Mouse (Mus musculus): ENCODE data around the gene Clcn3. TPM values are rescaled to one million over a fixed set of nuclear protein-coding genes. Genes with fewer than 3 reads are reported as not detected.
A peak's percentile ranks its signal among the peaks of the same experiment; 100 is the strongest.

Gene Clcn3
- polyA plus RNA-seq, 1 experiment from 2014 or later, result 39.4 TPM

DNA sequence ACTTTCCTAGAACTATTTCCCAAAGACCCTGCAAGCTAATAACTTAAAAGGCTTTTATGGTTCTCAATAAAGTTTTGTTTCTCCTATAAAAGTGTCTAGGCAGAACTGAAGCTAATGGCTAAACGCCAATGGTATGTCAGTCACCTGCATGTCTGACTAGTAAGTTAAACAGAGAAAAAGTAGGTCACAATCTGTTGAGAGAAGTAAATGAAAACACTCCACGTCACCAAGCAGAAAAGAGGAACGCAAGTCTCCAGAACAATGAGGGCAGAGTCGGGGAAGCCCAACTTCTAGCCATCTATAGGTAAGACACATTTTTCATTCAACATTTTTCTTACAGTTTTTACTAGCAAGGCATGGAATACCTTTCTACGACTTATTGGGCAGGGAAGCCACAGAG lies 4.6 kb downstream of the Clcn3 start:
- no peak for ATAC-seq (ENCODE audit: low read depth)
- Histone ChIP-seq H3K4me3 (ENCODE audit: low read depth, low read length) (peak overlapping the region; percentile 28), H3K9me3 (replicated peaks; ENCODE audit: control insufficient read depth, low read length) (no peaks in the 10 kb centered on the region), H3K36me3 (ENCODE audit: control insufficient read depth, insufficient read depth) (no peaks in the 10 kb centered on the region), H3K27me3 (ENCODE audit: control insufficient read depth, insufficient read depth, low read depth, low read length) (no peaks in the 10 kb centered on the region), H3K4me2 (ENCODE audit: low read depth, low read length) (peak overlapping the region; percentile 38), H3K9ac (ENCODE audit: low read depth, low read length) (peak overlapping the region; percentile 37), H3K27ac (ENCODE audit: low read length) (peak overlapping the region; percentile 67), H3K4me1 (ENCODE audit: control insufficient read depth, low read depth, low read length) (peaks cover 38% of the 10 kb centered on the region)
- 64% methylated on average over 5 of the region's 5 CpGs for WGBS (ENCODE audit: insufficient replicate concordance)

DNA sequence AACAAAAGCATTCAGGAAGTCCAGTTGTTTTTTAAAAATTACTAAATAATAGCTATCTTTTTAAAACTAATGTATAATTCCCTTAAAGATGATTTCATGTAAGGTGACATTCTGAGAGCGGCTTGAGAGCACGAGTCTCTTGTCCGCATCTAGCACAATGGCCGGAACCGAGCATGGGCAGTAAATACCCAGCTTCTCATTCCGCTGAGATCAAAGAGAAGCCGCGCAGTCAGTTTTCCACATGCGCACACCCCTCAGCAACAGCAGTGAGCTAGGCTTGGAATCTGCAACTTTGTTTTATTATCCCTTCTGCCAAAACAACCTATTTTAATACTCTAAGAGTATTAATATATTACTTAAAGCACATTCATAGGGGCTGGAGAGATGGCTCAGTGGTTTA lies 6.3 kb downstream of the Clcn3 start:
- H3K4me3 ChIP-seq (ENCODE audit: low read depth, low read length), result no peak overlapping the region
- ATAC-seq (ENCODE audit: low read depth), result no peak
- H3K9me3 ChIP-seq (replicated peaks; ENCODE audit: control insufficient read depth, low read length), result no peaks in the 10 kb centered on the region
- no peak overlapping the region for H3K27ac ChIP-seq (ENCODE audit: low read length)
- H3K4me1 ChIP-seq (ENCODE audit: control insufficient read depth, low read depth, low read length), result peaks cover 54% of the 10 kb centered on the region
- H3K9ac ChIP-seq (ENCODE audit: low read depth, low read length), result no peak overlapping the region
- no peaks in the 10 kb centered on the region for H3K36me3 ChIP-seq (ENCODE audit: control insufficient read depth, insufficient read depth)
- 83% methylated on average over 9 of the region's 9 CpGs for WGBS (ENCODE audit: insufficient replicate concordance)
- H3K27me3 ChIP-seq (ENCODE audit: control insufficient read depth, insufficient read depth, low read depth, low read length), result no peaks in the 10 kb centered on the region
- 0 out of 2 replicates have a peak overlapping the region, but pooled peaks have one; percentile 62 for H3K4me2 ChIP-seq (ENCODE audit: low read depth, low read length)

DNA sequence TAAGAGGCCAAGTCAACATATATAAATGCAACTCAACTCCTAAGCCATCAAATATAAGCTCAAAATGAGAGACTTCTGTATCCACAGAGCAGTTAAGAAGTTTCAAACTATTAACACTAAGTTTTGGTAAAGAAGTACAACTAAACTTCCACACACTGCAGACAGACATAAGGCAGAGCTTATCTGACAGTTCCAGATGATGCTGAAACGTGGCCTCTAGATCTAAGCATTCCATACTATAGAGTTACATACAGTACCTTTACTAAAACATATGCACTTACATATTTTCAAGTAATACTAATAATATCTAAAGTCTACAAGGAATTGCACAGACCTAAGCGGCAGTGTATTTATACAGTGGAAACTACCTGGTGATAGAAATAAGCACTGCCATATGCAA lies 8.3 kb downstream of the Clcn3 start:
- WGBS (ENCODE audit: insufficient replicate concordance), result 27% methylated on average over 2 of the region's 2 CpGs
- Histone ChIP-seq H3K27me3 (ENCODE audit: control insufficient read depth, insufficient read depth, low read depth, low read length) (no peaks in the 10 kb centered on the region), H3K4me2 (ENCODE audit: low read depth, low read length) (peak overlapping the region; percentile 61), H3K4me1 (ENCODE audit: control insufficient read depth, low read depth, low read length) (peaks cover 54% of the 10 kb centered on the region), H3K9me3 (replicated peaks; ENCODE audit: control insufficient read depth, low read length) (no peaks in the 10 kb centered on the region), H3K9ac (ENCODE audit: low read depth, low read length) (peak overlapping the region; percentile 30), H3K36me3 (ENCODE audit: control insufficient read depth, insufficient read depth) (no peaks in the 10 kb centered on the region), H3K27ac (ENCODE audit: low read length) (peak overlapping the region; percentile 76), H3K4me3 (ENCODE audit: low read depth, low read length) (no peak overlapping the region)
- peak; percentile 83 for ATAC-seq (ENCODE audit: low read depth)

DNA sequence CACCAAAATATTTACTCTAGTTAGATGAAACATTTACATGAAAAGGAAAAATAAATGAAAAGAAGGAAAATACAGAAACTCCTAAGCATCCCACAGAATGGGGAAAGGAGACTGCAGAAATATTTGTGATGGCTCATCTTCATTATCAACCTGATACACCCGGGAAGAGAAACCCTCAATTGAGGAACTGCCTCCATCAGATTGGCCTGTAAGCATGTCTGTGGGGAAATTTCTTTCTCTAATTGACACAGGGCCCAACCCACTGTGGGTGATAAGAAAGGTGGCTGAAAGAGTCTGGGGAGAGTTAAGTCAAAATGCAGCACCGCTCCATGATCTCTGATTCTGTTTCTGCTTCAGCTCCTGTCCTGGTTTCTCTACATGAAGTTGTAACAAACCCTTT lies 9.7 kb downstream of the Clcn3 start:
- Histone ChIP-seq H3K27me3 (ENCODE audit: control insufficient read depth, insufficient read depth, low read depth, low read length) (no peaks in the 10 kb centered on the region), H3K4me3 (ENCODE audit: low read depth, low read length) (peak overlapping the region; percentile 39), H3K4me1 (ENCODE audit: control insufficient read depth, low read depth, low read length) (peaks cover 54% of the 10 kb centered on the region), H3K9me3 (replicated peaks; ENCODE audit: control insufficient read depth, low read length) (no peaks in the 10 kb centered on the region), H3K27ac (ENCODE audit: low read length) (peak overlapping the region; percentile 91), H3K36me3 (ENCODE audit: control insufficient read depth, insufficient read depth) (no peaks in the 10 kb centered on the region), H3K9ac (ENCODE audit: low read depth, low read length) (peak overlapping the region; percentile 48), H3K4me2 (ENCODE audit: low read depth, low read length) (peak overlapping the region; percentile 61)
- WGBS (ENCODE audit: insufficient replicate concordance), result 18% methylated on average over 2 of the region's 2 CpGs
- ATAC-seq (ENCODE audit: low read depth), result peak; percentile 85

DNA sequence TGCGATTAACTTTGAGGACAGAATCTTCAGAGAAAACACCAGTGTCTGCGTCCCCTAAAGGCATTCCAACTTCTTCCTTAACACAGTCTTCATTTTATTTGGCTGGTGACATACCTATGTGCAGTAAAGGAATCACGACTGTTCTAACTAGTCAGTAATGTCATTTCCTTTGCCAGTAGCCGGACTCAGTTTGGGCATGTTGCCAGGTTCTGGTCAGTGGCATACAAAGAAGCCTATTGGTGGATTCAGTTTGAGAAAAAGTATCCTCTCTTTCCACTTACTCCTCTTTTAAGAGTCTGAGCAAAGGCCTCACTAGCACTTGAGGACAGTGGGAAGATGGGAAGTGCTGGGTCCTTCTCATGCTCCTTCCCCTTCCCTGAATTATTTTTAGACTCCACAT lies 11.3 kb downstream of the Clcn3 start:
- Histone ChIP-seq H3K4me1 (ENCODE audit: control insufficient read depth, low read depth, low read length) (peaks cover 58% of the 10 kb centered on the region), H3K9me3 (replicated peaks; ENCODE audit: control insufficient read depth, low read length) (no peaks in the 10 kb centered on the region), H3K27ac (ENCODE audit: low read length) (no peak overlapping the region), H3K4me3 (ENCODE audit: low read depth, low read length) (no peak overlapping the region), H3K27me3 (ENCODE audit: control insufficient read depth, insufficient read depth, low read depth, low read length) (no peaks in the 10 kb centered on the region), H3K9ac (ENCODE audit: low read depth, low read length) (peak overlapping the region; percentile 6; the same call in 1 of the 2 replicates), H3K36me3 (ENCODE audit: control insufficient read depth, insufficient read depth) (no peaks in the 10 kb centered on the region), H3K4me2 (ENCODE audit: low read depth, low read length) (0 out of 2 replicates have a peak overlapping the region, but pooled peaks have one; percentile 4)
- ATAC-seq (ENCODE audit: low read depth), result no peak
- WGBS (ENCODE audit: insufficient replicate concordance), result 68% methylated on average over 4 of the region's 4 CpGs

DNA sequence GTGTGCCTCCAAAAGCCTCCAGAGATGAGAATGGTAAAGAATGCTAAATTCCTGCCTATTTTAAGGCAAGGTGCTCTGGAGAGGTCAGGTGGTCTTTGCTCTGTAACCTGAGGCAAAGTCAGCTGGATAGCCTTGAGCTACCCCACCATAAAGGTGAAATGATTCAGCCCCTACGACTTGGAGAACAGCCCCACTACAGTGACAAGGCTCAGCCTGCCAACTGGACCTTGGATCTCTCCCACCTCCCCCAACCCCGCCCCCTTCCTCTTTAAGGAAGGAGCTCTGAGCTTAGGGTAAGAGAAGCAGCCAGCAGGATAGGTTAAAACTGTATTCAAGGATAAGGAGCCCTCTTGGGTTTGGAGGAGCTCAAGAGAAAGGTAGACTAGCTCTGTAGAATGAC lies 14.0 kb downstream of the Clcn3 start:
- 30% methylated on average over 2 of the region's 2 CpGs for WGBS (ENCODE audit: insufficient replicate concordance)
- no peaks in the 10 kb centered on the region for H3K9me3 ChIP-seq (replicated peaks; ENCODE audit: control insufficient read depth, low read length)
- peak; percentile 35; the same call in 1 of the 2 replicates for ATAC-seq (ENCODE audit: low read depth)
- H3K27me3 ChIP-seq (ENCODE audit: control insufficient read depth, insufficient read depth, low read depth, low read length), result no peaks in the 10 kb centered on the region
- H3K4me3 ChIP-seq (ENCODE audit: low read depth, low read length), result no peak overlapping the region
- H3K9ac ChIP-seq (ENCODE audit: low read depth, low read length), result peak overlapping the region; percentile 9
- H3K36me3 ChIP-seq (ENCODE audit: control insufficient read depth, insufficient read depth), result no peaks in the 10 kb centered on the region
- H3K4me1 ChIP-seq (ENCODE audit: control insufficient read depth, low read depth, low read length), result peaks cover 60% of the 10 kb centered on the region
- H3K27ac ChIP-seq (ENCODE audit: low read length), result peak overlapping the region; percentile 78
- peak overlapping the region; percentile 52 for H3K4me2 ChIP-seq (ENCODE audit: low read depth, low read length)

DNA sequence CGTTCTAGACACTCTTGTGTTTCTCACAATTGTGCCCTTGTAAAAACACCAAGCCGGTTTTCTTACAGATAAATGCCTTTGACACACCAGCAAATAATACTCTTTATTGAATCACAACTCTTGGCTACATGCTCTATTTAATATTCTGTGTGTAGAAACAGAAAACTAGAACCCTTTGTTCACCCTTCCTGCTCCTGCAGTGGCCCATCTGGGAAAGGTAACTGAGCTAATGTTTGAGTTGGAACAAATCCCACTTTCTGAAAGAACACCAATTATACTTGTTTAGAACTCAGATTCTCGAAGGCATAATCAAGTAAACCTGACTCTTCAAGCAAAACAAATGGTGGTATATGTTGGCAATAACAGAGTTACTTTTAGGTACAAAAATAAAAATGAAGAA lies 17.4 kb downstream of the Clcn3 start:
- WGBS (ENCODE audit: insufficient replicate concordance), result 54% methylated on average over 3 of the region's 3 CpGs
- H3K9me3 ChIP-seq (replicated peaks; ENCODE audit: control insufficient read depth, low read length), result no peaks in the 10 kb centered on the region
- ATAC-seq (ENCODE audit: low read depth), result no peak
- H3K4me2 ChIP-seq (ENCODE audit: low read depth, low read length), result no peak overlapping the region
- H3K4me3 ChIP-seq (ENCODE audit: low read depth, low read length), result no peak overlapping the region
- no peak overlapping the region for H3K9ac ChIP-seq (ENCODE audit: low read depth, low read length)
- 0 out of 2 replicates have a peak overlapping the region, but pooled peaks have one; percentile 42 for H3K27ac ChIP-seq (ENCODE audit: low read length)
- peaks cover 39% of the 10 kb centered on the region for H3K4me1 ChIP-seq (ENCODE audit: control insufficient read depth, low read depth, low read length)
- no peaks in the 10 kb centered on the region for H3K36me3 ChIP-seq (ENCODE audit: control insufficient read depth, insufficient read depth)
- H3K27me3 ChIP-seq (ENCODE audit: control insufficient read depth, insufficient read depth, low read depth, low read length), result no peaks in the 10 kb centered on the region

DNA sequence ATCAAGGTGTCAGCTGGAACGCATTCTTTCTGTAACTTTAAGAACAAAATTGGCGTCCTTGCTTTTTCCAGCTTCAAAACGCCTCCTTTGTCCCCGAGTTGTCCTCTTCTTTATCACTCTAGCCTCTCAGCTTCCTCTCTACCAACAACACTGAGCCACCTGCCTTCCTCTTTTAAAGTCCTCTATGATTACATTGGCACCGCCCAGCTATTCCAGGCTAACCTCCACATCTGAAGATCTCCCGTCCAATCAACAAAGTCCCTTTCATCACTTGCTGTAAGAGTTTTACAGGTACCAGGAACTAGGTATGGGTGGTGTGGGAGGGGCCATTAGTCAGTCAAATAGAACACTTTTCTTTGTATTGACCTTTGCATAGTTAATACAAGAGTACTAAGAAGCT lies 17.8 kb downstream of the Clcn3 start:
- peaks cover 39% of the 10 kb centered on the region for H3K4me1 ChIP-seq (ENCODE audit: control insufficient read depth, low read depth, low read length)
- H3K9ac ChIP-seq (ENCODE audit: low read depth, low read length), result no peak overlapping the region
- H3K4me2 ChIP-seq (ENCODE audit: low read depth, low read length), result no peak overlapping the region; the same call in 1 of the 2 replicates
- WGBS (ENCODE audit: insufficient replicate concordance), result 24% methylated on average over 6 of the region's 6 CpGs
- no peaks in the 10 kb centered on the region for H3K36me3 ChIP-seq (ENCODE audit: control insufficient read depth, insufficient read depth)
- no peak overlapping the region for H3K4me3 ChIP-seq (ENCODE audit: low read depth, low read length)
- peak overlapping the region; percentile 42; the same call in 1 of the 2 replicates for H3K27ac ChIP-seq (ENCODE audit: low read length)
- no peak for ATAC-seq (ENCODE audit: low read depth)
- no peaks in the 10 kb centered on the region for H3K27me3 ChIP-seq (ENCODE audit: control insufficient read depth, insufficient read depth, low read depth, low read length)
- no peaks in the 10 kb centered on the region for H3K9me3 ChIP-seq (replicated peaks; ENCODE audit: control insufficient read depth, low read length)

DNA sequence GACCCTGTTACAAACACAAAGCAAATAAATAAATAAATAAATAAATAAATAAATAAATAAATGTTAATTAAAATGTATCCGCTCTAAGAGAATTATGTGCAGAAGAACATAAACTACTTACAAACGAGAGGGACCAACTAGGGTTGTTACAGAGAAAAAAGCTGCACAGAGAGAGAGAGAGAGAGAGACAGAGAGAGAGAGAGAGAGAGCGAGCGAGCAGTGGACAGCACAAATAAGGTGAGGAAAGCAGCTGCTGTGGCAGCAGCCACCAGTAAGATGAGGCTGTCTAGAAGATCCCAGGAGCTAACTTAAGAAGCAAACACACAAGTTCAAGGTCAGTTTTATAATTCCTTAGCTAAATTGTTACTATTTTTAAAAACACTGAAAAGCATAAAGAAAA lies 18.6 kb downstream of the Clcn3 start:
- no peak overlapping the region for H3K4me2 ChIP-seq (ENCODE audit: low read depth, low read length)
- peaks cover 38% of the 10 kb centered on the region for H3K4me1 ChIP-seq (ENCODE audit: control insufficient read depth, low read depth, low read length)
- no peak overlapping the region for H3K9ac ChIP-seq (ENCODE audit: low read depth, low read length)
- no peaks in the 10 kb centered on the region for H3K9me3 ChIP-seq (replicated peaks; ENCODE audit: control insufficient read depth, low read length)
- ATAC-seq (ENCODE audit: low read depth), result no peak
- WGBS (ENCODE audit: insufficient replicate concordance), result 73% methylated on average over 4 of the region's 4 CpGs
- H3K27me3 ChIP-seq (ENCODE audit: control insufficient read depth, insufficient read depth, low read depth, low read length), result no peaks in the 10 kb centered on the region
- H3K4me3 ChIP-seq (ENCODE audit: low read depth, low read length), result no peak overlapping the region
- H3K27ac ChIP-seq (ENCODE audit: low read length), result no peak overlapping the region
- H3K36me3 ChIP-seq (ENCODE audit: control insufficient read depth, insufficient read depth), result no peaks in the 10 kb centered on the region

Measured in liver, embryonic 16.5 days (tissue).